Mouse (Mus musculus): ENCODE results near the gene Med25. TPM values are rescaled to one million over a fixed set of nuclear protein-coding genes. Genes with fewer than 3 reads are reported as not detected.
A peak's percentile ranks its signal among the peaks of the same experiment; 100 is the strongest.

Med25 gene
- polyA plus RNA-seq, 1 experiment from 2014 or later: 59.5 TPM

DNA sequence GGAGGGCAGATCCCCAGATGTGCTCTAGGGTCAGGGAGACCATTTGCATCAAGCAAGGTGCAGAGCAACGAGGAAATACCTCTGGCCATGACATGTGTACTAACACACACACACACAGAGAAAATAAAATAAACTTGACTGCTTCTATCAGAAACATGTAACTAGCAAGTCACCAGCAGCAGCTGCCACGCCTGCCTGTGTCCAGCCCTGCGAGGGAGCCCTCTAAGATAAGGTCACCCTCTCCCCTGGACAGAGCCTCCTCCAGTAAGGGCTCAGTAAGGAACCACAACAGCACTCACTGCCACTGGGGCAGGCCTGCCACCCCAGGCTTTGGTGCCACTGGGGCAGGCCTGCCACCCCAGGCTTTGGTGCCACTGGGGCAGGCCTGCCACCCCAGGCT is 25.7 kb upstream of the Med25 start:
- WGBS: 43% methylated on average over 3 of the region's 3 CpGs

DNA sequence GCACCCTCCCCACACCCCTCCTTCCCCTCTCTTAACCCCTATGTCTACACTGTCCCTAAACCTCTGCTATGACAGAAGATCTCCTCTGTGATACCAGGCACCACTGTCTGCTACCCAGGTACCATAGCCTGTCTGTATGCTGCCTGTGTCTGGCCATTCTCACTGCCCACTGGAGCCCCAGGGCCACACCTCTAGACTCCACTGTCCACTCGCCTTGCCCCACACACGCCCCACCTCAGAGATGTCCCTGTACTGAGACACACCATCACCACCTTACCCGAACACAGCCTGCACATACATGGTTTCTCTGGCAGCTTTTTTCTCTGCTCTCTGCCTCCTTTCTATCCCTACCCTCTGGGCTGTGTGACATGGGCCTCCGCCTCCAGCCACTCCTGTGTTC is 24.4 kb upstream of the Med25 start:
- Histone ChIP-seq H3K9ac (ENCODE audit: low read length) (no peak overlapping the region), H3K27me3 (ENCODE audit: control insufficient read depth, insufficient read depth, low read length) (no peaks in the 10 kb centered on the region), H3K4me1 (ENCODE audit: control insufficient read depth in 2 of 2, insufficient read depth in 2 of 2, low read length in 2 of 2) (peaks cover 7 to 20% of the 10 kb centered on the region in 2 experiments), H3K4me3 (ENCODE audit: control insufficient read depth in 1 of 2, insufficient read depth in 1 of 2, low read depth in 1 of 2, low read length in 2 of 2) (no peak overlapping the region), H3K36me3 (ENCODE audit: control insufficient read depth, insufficient read depth, low read length) (peaks cover 63% of the 10 kb centered on the region), H3K27ac (replicated peaks in 1 of 2; ENCODE audit: control insufficient read depth in 1 of 2, insufficient read depth in 1 of 2, low read depth in 2 of 2, low read length in 2 of 2) (no peak overlapping the region), H3K9me3 (ENCODE audit: control insufficient read depth, low read length) (no peaks in the 10 kb centered on the region), H3K4me2 (ENCODE audit: low read length) (no peak overlapping the region)
- WGBS: 88% methylated on average over 4 of the region's 4 CpGs
- ATAC-seq (ENCODE audit: insufficient number of reproducible peaks, insufficient read depth, low FRiP score, low read depth): no peak

More for the DNA sequence above, 25.7 kb upstream of the Med25 start:
- no peaks in the 10 kb centered on the region for H3K27me3 ChIP-seq (ENCODE audit: control insufficient read depth, insufficient read depth, low read length)
- peaks cover 7 to 20% of the 10 kb centered on the region in 2 experiments for H3K4me1 ChIP-seq (ENCODE audit: control insufficient read depth in 2 of 2, insufficient read depth in 2 of 2, low read length in 2 of 2)
- no peak overlapping the region for H3K4me3 ChIP-seq (ENCODE audit: control insufficient read depth in 1 of 2, insufficient read depth in 1 of 2, low read depth in 1 of 2, low read length in 2 of 2)
- peaks cover 63% of the 10 kb centered on the region for H3K36me3 ChIP-seq (ENCODE audit: control insufficient read depth, insufficient read depth, low read length)
- no peak for ATAC-seq (ENCODE audit: insufficient number of reproducible peaks, insufficient read depth, low FRiP score, low read depth)
- no peak overlapping the region for H3K27ac ChIP-seq (replicated peaks in 1 of 2; ENCODE audit: control insufficient read depth in 1 of 2, insufficient read depth in 1 of 2, low read depth in 2 of 2, low read length in 2 of 2)
- H3K9me3 ChIP-seq (ENCODE audit: control insufficient read depth, low read length): no peaks in the 10 kb centered on the region
- 0 out of 2 replicates have a peak overlapping the region, but pooled peaks have one; percentile 38 for H3K9ac ChIP-seq (ENCODE audit: low read length)
- H3K4me2 ChIP-seq (ENCODE audit: low read length): no peak overlapping the region

DNA sequence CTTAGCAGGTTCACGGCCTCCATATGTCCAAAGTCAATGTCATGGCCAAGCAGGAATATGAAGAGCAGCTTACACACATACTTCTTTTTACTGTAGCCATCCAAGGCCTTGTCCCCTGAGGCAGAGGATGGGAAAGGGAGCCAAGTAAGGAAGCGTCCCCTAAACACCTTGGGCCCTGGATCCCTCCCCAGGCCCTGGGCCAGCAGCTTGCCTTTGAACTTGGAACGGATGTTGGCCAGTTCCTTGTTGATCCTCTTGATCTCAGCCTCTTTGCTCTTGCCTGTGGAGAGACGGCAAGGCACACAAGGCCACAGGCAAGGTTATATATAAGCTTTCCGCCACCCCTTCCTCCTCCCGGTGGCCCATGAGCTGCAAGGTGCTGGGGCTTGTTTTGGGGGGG is 23.7 kb upstream of the Med25 start:
- no peaks in the 10 kb centered on the region for H3K27me3 ChIP-seq (ENCODE audit: control insufficient read depth, insufficient read depth, low read length)
- H3K27ac ChIP-seq (replicated peaks in 1 of 2; ENCODE audit: control insufficient read depth in 1 of 2, insufficient read depth in 1 of 2, low read depth in 2 of 2, low read length in 2 of 2): no peak overlapping the region
- peaks cover 7 to 20% of the 10 kb centered on the region in 2 experiments for H3K4me1 ChIP-seq (ENCODE audit: control insufficient read depth in 2 of 2, insufficient read depth in 2 of 2, low read length in 2 of 2)
- no peak overlapping the region for H3K9ac ChIP-seq (ENCODE audit: low read length)
- H3K4me3 ChIP-seq (ENCODE audit: control insufficient read depth in 1 of 2, insufficient read depth in 1 of 2, low read depth in 1 of 2, low read length in 2 of 2): no peak overlapping the region
- peaks cover 65% of the 10 kb centered on the region for H3K36me3 ChIP-seq (ENCODE audit: control insufficient read depth, insufficient read depth, low read length)
- ATAC-seq (ENCODE audit: insufficient number of reproducible peaks, insufficient read depth, low FRiP score, low read depth): no peak
- 85% methylated on average over 6 of the region's 6 CpGs for WGBS
- H3K9me3 ChIP-seq (ENCODE audit: control insufficient read depth, low read length): no peaks in the 10 kb centered on the region
- H3K4me2 ChIP-seq (ENCODE audit: low read length): no peak overlapping the region

DNA sequence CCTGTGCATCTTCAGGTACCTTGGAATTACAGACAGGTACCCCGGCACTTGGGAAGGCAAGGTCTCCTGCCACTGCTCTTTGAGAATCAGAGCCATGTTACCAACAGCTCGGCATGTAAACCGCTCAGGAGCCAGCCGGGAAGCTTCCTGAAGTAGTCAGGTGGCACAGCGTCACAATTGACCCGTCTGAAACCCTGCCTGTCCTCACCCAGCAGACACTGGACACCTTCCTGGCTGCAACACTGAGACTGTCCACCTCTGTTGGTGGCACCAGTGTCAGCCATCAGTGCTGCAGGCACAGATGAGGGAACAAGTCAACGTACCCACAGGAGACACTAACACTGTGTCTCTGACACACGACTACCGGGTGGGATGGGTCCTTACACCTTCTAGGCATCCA is 22.8 kb upstream of the Med25 start:
- H3K4me2 ChIP-seq (ENCODE audit: low read length): no peak overlapping the region
- H3K9me3 ChIP-seq (ENCODE audit: control insufficient read depth, low read length): no peaks in the 10 kb centered on the region
- H3K27me3 ChIP-seq (ENCODE audit: control insufficient read depth, insufficient read depth, low read length): no peaks in the 10 kb centered on the region
- peaks cover 7 to 20% of the 10 kb centered on the region in 2 experiments for H3K4me1 ChIP-seq (ENCODE audit: control insufficient read depth in 2 of 2, insufficient read depth in 2 of 2, low read length in 2 of 2)
- H3K36me3 ChIP-seq (ENCODE audit: control insufficient read depth, insufficient read depth, low read length): peaks cover 67% of the 10 kb centered on the region
- 90% methylated on average over 9 of the region's 9 CpGs for WGBS
- H3K27ac ChIP-seq (replicated peaks in 1 of 2; ENCODE audit: control insufficient read depth in 1 of 2, insufficient read depth in 1 of 2, low read depth in 2 of 2, low read length in 2 of 2): no peak overlapping the region
- ATAC-seq (ENCODE audit: insufficient number of reproducible peaks, insufficient read depth, low FRiP score, low read depth): no peak
- no peak overlapping the region for H3K9ac ChIP-seq (ENCODE audit: low read length)
- H3K4me3 ChIP-seq (ENCODE audit: control insufficient read depth in 1 of 2, insufficient read depth in 1 of 2, low read depth in 1 of 2, low read length in 2 of 2): no peak overlapping the region

DNA sequence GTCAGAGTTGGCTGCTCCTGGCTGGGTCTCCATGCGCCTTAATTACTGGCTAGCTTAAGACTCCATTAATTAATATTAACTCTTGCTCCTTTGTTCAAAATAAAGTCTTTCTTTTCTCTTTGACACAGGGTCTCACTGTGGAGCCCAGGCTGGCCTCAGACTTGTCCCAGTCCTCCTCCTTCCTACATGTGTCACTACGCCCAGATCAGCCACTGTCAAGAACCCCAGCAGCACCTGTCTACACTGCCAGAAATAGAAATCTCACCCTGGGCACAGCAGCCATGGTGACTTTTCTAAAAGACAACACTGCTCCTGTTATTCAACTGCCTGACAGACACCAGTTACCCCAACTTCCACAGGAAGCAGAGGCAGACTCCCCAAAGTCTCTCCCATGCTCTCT is 21.9 kb upstream of the Med25 start:
- H3K9ac ChIP-seq (ENCODE audit: low read length): no peak overlapping the region

DNA sequence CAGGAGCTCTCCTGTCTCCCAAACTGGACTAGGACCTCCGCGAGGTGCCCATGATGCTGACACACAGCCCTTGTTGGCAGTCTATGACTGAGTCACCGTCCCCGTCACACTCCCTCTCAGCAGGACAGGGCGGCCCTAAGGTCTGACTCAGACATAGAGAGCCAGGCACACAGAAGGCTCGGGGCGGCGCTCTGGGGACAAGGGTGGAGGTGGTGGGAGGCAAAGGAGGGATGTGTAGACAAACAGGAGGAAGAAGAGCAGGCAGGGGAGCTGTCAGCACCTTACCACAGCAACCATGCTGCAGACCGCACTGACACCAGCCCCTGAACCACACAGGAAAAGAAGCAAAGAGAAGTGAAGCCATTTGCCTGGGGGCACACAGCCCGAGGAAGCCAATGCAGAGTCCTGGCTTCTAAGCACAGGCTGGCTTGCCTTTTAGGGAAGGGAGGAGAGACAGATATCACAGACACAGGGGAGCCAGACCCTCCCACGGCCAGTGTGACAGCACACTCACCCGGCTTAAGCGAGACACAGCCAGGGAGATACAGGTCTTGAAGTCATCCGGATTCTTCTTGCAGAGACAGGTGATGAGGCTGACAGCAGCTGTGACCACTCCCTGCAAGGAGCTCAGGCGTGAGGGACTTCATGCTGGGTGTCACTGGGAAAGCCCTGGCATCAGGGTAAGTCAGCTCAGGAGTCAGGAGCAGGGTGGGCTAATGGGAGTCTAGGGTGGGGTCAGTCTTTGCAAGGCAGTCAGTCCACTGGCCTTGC is 16.4 kb upstream of the Med25 start:
- no peaks in the 10 kb centered on the region for H3K27me3 ChIP-seq (ENCODE audit: control insufficient read depth, insufficient read depth, low read length)
- no peak for ATAC-seq (ENCODE audit: insufficient number of reproducible peaks, insufficient read depth, low FRiP score, low read depth)
- H3K4me1 ChIP-seq (ENCODE audit: control insufficient read depth in 2 of 2, insufficient read depth in 2 of 2, low read length in 2 of 2): no peaks in the 10 kb centered on the region
- H3K4me2 ChIP-seq (ENCODE audit: low read length): no peak overlapping the region
- 79% methylated on average over 15 of the region's 15 CpGs for WGBS
- no peak overlapping the region for H3K9ac ChIP-seq (ENCODE audit: low read length)
- H3K36me3 ChIP-seq (ENCODE audit: control insufficient read depth, insufficient read depth, low read length): peaks cover 98% of the 10 kb centered on the region
- H3K9me3 ChIP-seq (ENCODE audit: control insufficient read depth, low read length): no peaks in the 10 kb centered on the region
- H3K4me3 ChIP-seq (ENCODE audit: control insufficient read depth in 1 of 2, insufficient read depth in 1 of 2, low read depth in 1 of 2, low read length in 2 of 2): no peak overlapping the region
- H3K27ac ChIP-seq (replicated peaks in 1 of 2; ENCODE audit: control insufficient read depth in 1 of 2, insufficient read depth in 1 of 2, low read depth in 2 of 2, low read length in 2 of 2): no peak overlapping the region

More for the DNA sequence above, 21.9 kb upstream of the Med25 start:
- no peak overlapping the region for H3K4me2 ChIP-seq (ENCODE audit: low read length)
- WGBS: 77% methylated on average over 2 of the region's 2 CpGs
- H3K9me3 ChIP-seq (ENCODE audit: control insufficient read depth, low read length): no peaks in the 10 kb centered on the region
- no peak for ATAC-seq (ENCODE audit: insufficient number of reproducible peaks, insufficient read depth, low FRiP score, low read depth)
- peak overlapping the region; percentile 35 to 37; a peak in 2 of 4 replicates for H3K27ac ChIP-seq (replicated peaks in 1 of 2; ENCODE audit: control insufficient read depth in 1 of 2, insufficient read depth in 1 of 2, low read depth in 2 of 2, low read length in 2 of 2)
- H3K4me1 ChIP-seq (ENCODE audit: control insufficient read depth in 2 of 2, insufficient read depth in 2 of 2, low read length in 2 of 2): peaks cover 7 to 20% of the 10 kb centered on the region in 2 experiments
- peaks cover 72% of the 10 kb centered on the region for H3K36me3 ChIP-seq (ENCODE audit: control insufficient read depth, insufficient read depth, low read length)
- H3K27me3 ChIP-seq (ENCODE audit: control insufficient read depth, insufficient read depth, low read length): no peaks in the 10 kb centered on the region
- no peak overlapping the region for H3K4me3 ChIP-seq (ENCODE audit: control insufficient read depth in 1 of 2, insufficient read depth in 1 of 2, low read depth in 1 of 2, low read length in 2 of 2)

DNA sequence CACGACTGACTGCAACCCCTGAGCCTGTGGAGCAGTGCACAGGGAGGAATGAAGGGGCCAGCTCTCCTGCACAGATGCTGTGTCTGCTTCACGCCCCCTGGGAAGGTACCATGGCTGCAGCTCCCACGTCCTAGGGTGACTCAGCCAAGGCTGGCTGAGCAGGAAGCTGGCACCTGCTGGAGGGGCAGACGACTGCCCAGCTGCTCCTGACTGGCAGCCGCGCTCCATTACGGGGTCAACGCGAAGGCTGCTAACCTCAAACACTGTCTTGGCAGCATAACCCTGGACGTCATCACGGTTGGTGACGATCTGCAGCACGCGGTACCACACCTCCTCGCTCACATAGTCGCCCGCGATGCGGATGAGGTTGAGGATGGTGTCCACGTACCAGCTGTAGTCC is 12.9 kb upstream of the Med25 start:
- H3K9ac ChIP-seq (ENCODE audit: low read length): no peak overlapping the region
- peaks cover 6% of the 10 kb centered on the region in 2 experiments for H3K4me1 ChIP-seq (ENCODE audit: control insufficient read depth in 2 of 2, insufficient read depth in 2 of 2, low read length in 2 of 2)
- H3K4me3 ChIP-seq (ENCODE audit: control insufficient read depth in 1 of 2, insufficient read depth in 1 of 2, low read depth in 1 of 2, low read length in 2 of 2): no peak overlapping the region
- H3K27me3 ChIP-seq (ENCODE audit: control insufficient read depth, insufficient read depth, low read length): no peaks in the 10 kb centered on the region
- H3K36me3 ChIP-seq (ENCODE audit: control insufficient read depth, insufficient read depth, low read length): peaks cover 96% of the 10 kb centered on the region
- H3K27ac ChIP-seq (replicated peaks in 1 of 2; ENCODE audit: control insufficient read depth in 1 of 2, insufficient read depth in 1 of 2, low read depth in 2 of 2, low read length in 2 of 2): no peak overlapping the region
- 84% methylated on average over 20 of the region's 20 CpGs for WGBS
- no peaks in the 10 kb centered on the region for H3K9me3 ChIP-seq (ENCODE audit: control insufficient read depth, low read length)
- ATAC-seq (ENCODE audit: insufficient number of reproducible peaks, insufficient read depth, low FRiP score, low read depth): no peak
- H3K4me2 ChIP-seq (ENCODE audit: low read length): no peak overlapping the region

All from heart, embryonic 14.5 days (tissue).